Mouse (Mus musculus) hindbrain, embryonic 14.5 days (tissue): ENCODE measurements at regions not wholly inside any gene's neighbourhood (a gene's known extent, or its start where the extent isn't known, plus 50 kb on each side); places are given as distances from the start of the nearest gene placed in this dataset.

Experiments
- ATAC-seq: fragments of 200-750 bp; cut with Nextera tagmentation; 2 replicates; pipeline ENCODE4 v1.8.0; 2017; ENCODE audit warnings: moderate number of reproducible peaks, mild to moderate bottlenecking, moderate TSS enrichment, moderate library complexity; ENCODE audit not compliant: low FRiP score
- DNase-seq: peaks from one replicate; pipeline ENCODE4 v3.0.0-alpha.2; 2015; ENCODE audit warnings: low spot score
- H3K27ac ChIP-seq: fragments of 300-500 bp; sonication (generic); 2 replicates; pipeline ENCODE4 v1.5.1; 2014; ENCODE audit warnings: mild to moderate bottlenecking, moderate library complexity
- H3K27me3 ChIP-seq: fragments of 300-500 bp; sonication (generic); 2 replicates; pipeline ENCODE4 v1.6.1; 2014; ENCODE audit warnings: mild to moderate bottlenecking, low read length, mixed read lengths; ENCODE audit not compliant: control insufficient read depth, insufficient read depth
- H3K36me3 ChIP-seq: fragments of 300-500 bp; sonication (generic); replicated peaks from 2 replicates; pipeline ENCODE4 v1.6.1; 2014; ENCODE audit not compliant: control insufficient read depth, insufficient read depth
- H3K4me1 ChIP-seq: fragments of 300-500 bp; sonication (generic); replicated peaks from 2 replicates; pipeline ENCODE4 v1.6.1; 2014; ENCODE audit warnings: antibody characterized with exemption, low read length, mixed read lengths; ENCODE audit not compliant: control insufficient read depth, insufficient read depth
- H3K4me2 ChIP-seq: fragments of 300-500 bp; sonication (generic); replicated peaks from 2 replicates; pipeline ENCODE4 v1.6.1; 2014; ENCODE audit warnings: mild to moderate bottlenecking, moderate library complexity
- H3K4me3 ChIP-seq: fragments of 300-500 bp; sonication (generic); replicated peaks from 2 replicates; pipeline ENCODE4 v1.5.1; 2014; ENCODE audit warnings: mild to moderate bottlenecking, low read length
- H3K9ac ChIP-seq: fragments of 300-500 bp; sonication (generic); 2 replicates; pipeline ENCODE4 v1.6.1; 2014
- H3K9me3 ChIP-seq: fragments of 300-500 bp; sonication (generic); 2 replicates; pipeline ENCODE4 v1.6.1; 2016; ENCODE audit warnings: low read length; ENCODE audit not compliant: control insufficient read depth
- WGBS: fragments of 180-500 bp; shearing (Covaris S2); extraction: QIAGEN DNeasy Blood & Tissue Kit; methylation state at CpG from one replicate; pipeline ENCODE4 v1.1.7; 2014; 5-methylcytosine and 5-hydroxymethylcytosine counted together

GRCm38 (mm10) chr15:62202781-62203375, 1280.1 kb upstream of the A1bg start:
- 81% methylated on average over 10 of the region's 10 CpGs for WGBS
- no peaks in the 10 kb centered on the region for H3K36me3 ChIP-seq

GRCm38 (mm10) chr15:62198721-62199120, 1275.9 kb upstream of the A1bg start:
- H3K36me3 ChIP-seq = no peaks in the 10 kb centered on the region
- no peak overlapping the region for H3K4me3 ChIP-seq
- H3K4me1 ChIP-seq = no peaks in the 10 kb centered on the region
- no peak for ATAC-seq
- DNase-seq = no peak
- H3K9ac ChIP-seq = no peak overlapping the region
- H3K27me3 ChIP-seq = no peaks in the 10 kb centered on the region
- no peak overlapping the region for H3K4me2 ChIP-seq
- H3K27ac ChIP-seq = no peak overlapping the region
- WGBS = 94% methylated on average over 6 of the region's 6 CpGs
- H3K9me3 ChIP-seq = peaks cover 6% of the 10 kb centered on the region; the same call in 1 of the 2 replicates

More at GRCm38 (mm10) chr15:62202781-62203375, 1280.1 kb upstream of the A1bg start:
- Histone ChIP-seq H3K27ac (no peak overlapping the region), H3K9ac (no peak overlapping the region), H3K4me1 (no peaks in the 10 kb centered on the region), H3K27me3 (no peaks in the 10 kb centered on the region), H3K4me2 (no peak overlapping the region), H3K9me3 (peaks cover 6% of the 10 kb centered on the region; the same call in 1 of the 2 replicates), H3K4me3 (no peak overlapping the region)
- DNase-seq (no peak), ATAC-seq (no peak)

GRCm38 (mm10) chr15:62198194-62198593, 1275.4 kb upstream of the A1bg start:
- no peaks in the 10 kb centered on the region for H3K27me3 ChIP-seq
- WGBS = 93% methylated on average over 4 of the region's 4 CpGs
- ATAC-seq = no peak

GRCm38 (mm10) chr15:62195440-62195839, 1272.6 kb upstream of the A1bg start:
- Histone ChIP-seq H3K4me2 (no peak overlapping the region), H3K36me3 (no peaks in the 10 kb centered on the region), H3K27ac (no peak overlapping the region), H3K4me1 (no peaks in the 10 kb centered on the region), H3K9ac (no peak overlapping the region), H3K4me3 (no peak overlapping the region), H3K27me3 (no peaks in the 10 kb centered on the region), H3K9me3 (no peaks in the 10 kb centered on the region)
- 61% methylated on average over 5 of the region's 5 CpGs for WGBS
- no peak for ATAC-seq
- no peak for DNase-seq

More at GRCm38 (mm10) chr15:62198194-62198593, 1275.4 kb upstream of the A1bg start:
- Histone ChIP-seq H3K27ac (no peak overlapping the region), H3K36me3 (no peaks in the 10 kb centered on the region), H3K4me3 (no peak overlapping the region), H3K4me2 (no peak overlapping the region), H3K4me1 (no peaks in the 10 kb centered on the region), H3K9ac (no peak overlapping the region), H3K9me3 (peaks cover 6% of the 10 kb centered on the region; the same call in 1 of the 2 replicates)
- DNase-seq = no peak

- H3K4me3 ChIP-seq = no peak overlapping the region
- no peak overlapping the region for H3K27ac ChIP-seq
- DNase-seq = no peak
- H3K4me1 ChIP-seq = no peaks in the 10 kb centered on the region
- H3K36me3 ChIP-seq = no peaks in the 10 kb centered on the region
- no peaks in the 10 kb centered on the region for H3K9me3 ChIP-seq
- no peak for ATAC-seq
- 94% methylated on average over 1 of the region's 1 CpGs for WGBS
- H3K9ac ChIP-seq = no peak overlapping the region
- no peak overlapping the region for H3K4me2 ChIP-seq
- no peaks in the 10 kb centered on the region for H3K27me3 ChIP-seq
Measured at GRCm38 (mm10) chr15:62192706-62193105, 1269.9 kb upstream of the A1bg start.

DNA sequence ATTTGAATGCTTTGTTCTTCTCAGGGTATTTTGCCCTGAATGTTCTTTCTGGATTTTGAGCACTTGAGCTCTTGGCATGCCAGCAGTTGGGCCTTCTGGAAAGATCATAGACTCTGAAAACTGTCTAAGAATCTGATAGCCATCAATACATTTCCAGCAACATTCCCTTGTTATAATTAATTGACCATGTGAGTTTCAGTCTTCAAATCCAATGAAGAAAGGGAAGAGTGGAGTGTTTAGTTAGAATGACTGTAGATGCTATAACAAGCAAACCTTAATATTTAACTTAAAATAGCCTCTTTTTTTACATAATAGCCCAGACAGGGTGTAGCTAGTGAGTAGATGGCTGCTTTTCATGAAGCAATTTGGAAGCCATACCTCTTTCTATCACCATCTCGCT, 1268.8 kb upstream of the A1bg start:
- no peaks in the 10 kb centered on the region for H3K9me3 ChIP-seq
- DNase-seq (no peak), ATAC-seq (no peak)
- no peak overlapping the region for H3K4me3 ChIP-seq
- H3K27ac ChIP-seq = no peak overlapping the region
- 98% methylated on average over 1 of the region's 1 CpGs for WGBS
- H3K4me2 ChIP-seq = no peak overlapping the region
- H3K4me1 ChIP-seq = no peaks in the 10 kb centered on the region
- H3K27me3 ChIP-seq = no peaks in the 10 kb centered on the region
- H3K36me3 ChIP-seq = no peaks in the 10 kb centered on the region
- no peak overlapping the region for H3K9ac ChIP-seq

- DNase-seq (no peak), ATAC-seq (no peak)
- H3K36me3 ChIP-seq = no peaks in the 10 kb centered on the region
- no peak overlapping the region for H3K4me2 ChIP-seq
- H3K4me3 ChIP-seq = no peak overlapping the region
- H3K9me3 ChIP-seq = no peaks in the 10 kb centered on the region
- no peak overlapping the region for H3K9ac ChIP-seq
- no peaks in the 10 kb centered on the region for H3K4me1 ChIP-seq
- no peak overlapping the region for H3K27ac ChIP-seq
- no peaks in the 10 kb centered on the region for H3K27me3 ChIP-seq
- 97% methylated on average over 5 of the region's 5 CpGs for WGBS
Measured at GRCm38 (mm10) chr15:62190977-62191614, 1268.3 kb upstream of the A1bg start.

DNA sequence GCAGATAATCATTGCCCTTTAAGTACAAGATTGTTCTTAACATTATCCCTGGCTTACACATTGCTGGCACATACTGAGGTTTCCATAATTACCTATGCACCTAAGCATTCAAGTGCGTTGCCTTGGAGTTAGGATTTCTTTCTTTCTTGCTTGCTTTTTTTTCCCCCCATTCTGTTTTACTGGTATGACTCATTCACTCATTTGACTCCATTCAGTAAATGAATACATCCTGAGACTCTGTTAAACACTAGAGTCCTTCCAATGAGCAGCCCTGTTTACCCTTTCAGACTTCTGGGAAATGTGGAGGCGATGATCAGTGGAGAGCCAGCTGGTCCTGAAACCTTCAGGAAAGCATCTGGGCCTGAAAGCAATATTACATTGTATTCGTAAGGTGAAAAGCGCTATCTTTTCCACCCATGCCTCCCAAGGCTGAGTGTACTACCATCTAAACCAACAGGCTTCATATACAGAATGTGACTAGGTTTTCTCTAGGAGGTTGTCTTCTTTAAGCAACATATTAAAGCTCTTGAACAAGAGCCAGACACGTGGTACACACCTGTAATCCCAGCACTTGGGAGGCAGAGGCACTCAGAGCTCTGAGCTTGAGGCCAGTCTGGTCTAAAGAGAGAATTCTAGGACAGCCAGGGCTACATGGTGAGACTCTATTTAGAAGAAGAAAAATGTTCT, 1267.6 kb upstream of the A1bg start:
- H3K27ac ChIP-seq = no peak overlapping the region
- 88% methylated on average over 5 of the region's 5 CpGs for WGBS
- no peak overlapping the region for H3K4me2 ChIP-seq

GRCm38 (mm10) chr15:62189565-62190181, 1266.9 kb upstream of the A1bg start:
- 94% methylated on average over 14 of the region's 14 CpGs for WGBS
- ATAC-seq = no peak

More for the DNA sequence above, 1267.6 kb upstream of the A1bg start:
- DNase-seq (no peak), ATAC-seq (no peak)
- Histone ChIP-seq H3K9me3 (no peaks in the 10 kb centered on the region), H3K36me3 (no peaks in the 10 kb centered on the region), H3K4me1 (no peaks in the 10 kb centered on the region), H3K27me3 (no peaks in the 10 kb centered on the region), H3K9ac (no peak overlapping the region), H3K4me3 (no peak overlapping the region)

More at GRCm38 (mm10) chr15:62189565-62190181, 1266.9 kb upstream of the A1bg start:
- DNase-seq = no peak
- no peak overlapping the region for H3K4me3 ChIP-seq
- no peak overlapping the region for H3K4me2 ChIP-seq
- H3K27me3 ChIP-seq = no peaks in the 10 kb centered on the region
- H3K9me3 ChIP-seq = no peaks in the 10 kb centered on the region
- H3K36me3 ChIP-seq = no peaks in the 10 kb centered on the region
- H3K9ac ChIP-seq = no peak overlapping the region
- no peak overlapping the region for H3K27ac ChIP-seq
- no peaks in the 10 kb centered on the region for H3K4me1 ChIP-seq
